Mouse (Mus musculus): ENCODE results near the gene Cyp3a59. TPM values are rescaled to one million over a fixed set of nuclear protein-coding genes. Genes with fewer than 3 reads are reported as not detected.

Cyp3a59 gene
- not detected for polyA plus RNA-seq (2017; shearing (Covaris generic))

GRCm38 (mm10) chr5:146078945-146079344 lies at the start of gene Cyp3a59:
Gene Cyp3a59 (plus strand): TSS chr5:146079257.

GRCm38 (mm10) chr5:146160439-146160838 lies 81.4 kb downstream of the Cyp3a59 start, which contains the start of gene Gm5565:
Gene Gm5565 (minus strand): TSS chr5:146160539.

Other genes with a start within 250 kb of the Cyp3a59 start
- gene Cyp3a11, start 199.3 kb upstream of the Cyp3a59 start, polyA plus RNA-seq (2017; shearing (Covaris generic)) = not detected
- not detected for gene Cyp3a25, start 69.6 kb upstream of the Cyp3a59 start, polyA plus RNA-seq (2017; shearing (Covaris generic))
- gene Gm5565, start 81.3 kb downstream of the Cyp3a59 start, polyA plus RNA-seq (2017; shearing (Covaris generic)) = not detected
- not detected for gene Gm6309, start 91.5 kb downstream of the Cyp3a59 start, polyA plus RNA-seq (2017; shearing (Covaris generic))
- gene 1700001J03Rik, start 106.0 kb downstream of the Cyp3a59 start, polyA plus RNA-seq (2017; shearing (Covaris generic)) = 0.38 TPM
- gene Rnf6, start 142.3 kb downstream of the Cyp3a59 start, polyA plus RNA-seq (2017; shearing (Covaris generic)) = 94.6 TPM
- gene Cdk8, start 152.0 kb downstream of the Cyp3a59 start, polyA plus RNA-seq (2017; shearing (Covaris generic)) = 7.5 TPM

Data from inflammation-experienced regulatory T-cells, adult 16 weeks (primary cell).